Mouse (Mus musculus) limb, embryonic 12.5 days (tissue): ENCODE measurements around the gene Sept9. TPM values are rescaled to one million over a fixed set of nuclear protein-coding genes. Genes with fewer than 3 reads are reported as not detected.
A peak's percentile ranks its signal among the peaks of the same experiment; 100 is the strongest.

Experiments
- ATAC-seq: fragments of 200-750 bp; cut with Nextera tagmentation; 2 replicates; pipeline ENCODE4 v1.8.0; 2017; ENCODE audit warnings: low read depth, moderate TSS enrichment; ENCODE audit not compliant: insufficient number of reproducible peaks, insufficient read depth, low FRiP score, low TSS enrichment
- H3K27ac ChIP-seq: fragments of 300-500 bp; sonication (generic); 2 replicates; pipeline ENCODE4 v1.5.1; 2016; ENCODE audit warnings: mild to moderate bottlenecking, moderate library complexity
- H3K27me3 ChIP-seq: fragments of 300-500 bp; sonication (generic); 2 replicates; pipeline ENCODE4 v1.6.1; 2016; ENCODE audit warnings: mild to moderate bottlenecking, moderate library complexity
- H3K36me3 ChIP-seq: fragments of 300-500 bp; sonication (generic); 2 replicates; pipeline ENCODE4 v1.6.1; 2016; ENCODE audit warnings: mild to moderate bottlenecking, moderate library complexity
- H3K4me1 ChIP-seq: fragments of 300-500 bp; sonication (generic); replicated peaks from 2 replicates; pipeline ENCODE4 v1.6.1; 2016
- H3K4me2 ChIP-seq: fragments of 300-500 bp; sonication (generic); 2 replicates; pipeline ENCODE4 v1.6.1; 2016; ENCODE audit warnings: mild to moderate bottlenecking, moderate library complexity
- H3K4me3 ChIP-seq: fragments of 300-500 bp; sonication (generic); replicated peaks from 2 replicates; pipeline ENCODE4 v1.5.1; 2016; ENCODE audit warnings: mild to moderate bottlenecking
- H3K9ac ChIP-seq: fragments of 300-500 bp; sonication (generic); replicated peaks from 2 replicates; pipeline ENCODE4 v1.6.1; 2016; ENCODE audit warnings: mild to moderate bottlenecking, moderate library complexity
- H3K9me3 ChIP-seq: fragments of 300-500 bp; sonication (generic); 2 replicates; pipeline ENCODE4 v1.6.1; 2016; ENCODE audit warnings: mild to moderate bottlenecking, moderate library complexity
- WGBS: fragments of 180-500 bp; shearing (Covaris S2); methylation state at CpG from one replicate; pipeline ENCODE4 v1.1.7; 2016; 5-methylcytosine and 5-hydroxymethylcytosine counted together
- polyA plus RNA-seq: library from polyadenylated mRNA; unstranded; fragments of >200 nt; fragmentation: Nextera tagmentation; extraction: Ambion mirVana; gene quantifications from 2 replicates; pipeline ENCODE4 v1.2.1, GENCODE M21; 2016

Sept9 gene
- polyA plus RNA-seq, 1 experiment from 2014 or later = 234 TPM

- Histone ChIP-seq H3K4me3 (no peak overlapping the region), H3K9ac (no peak overlapping the region), H3K27me3 (peaks cover 43% of the 10 kb centered on the region), H3K4me1 (peaks cover 33% of the 10 kb centered on the region), H3K36me3 (no peaks in the 10 kb centered on the region), H3K9me3 (no peaks in the 10 kb centered on the region), H3K4me2 (no peak overlapping the region), H3K27ac (no peak overlapping the region)
- 28% methylated on average over 7 of the region's 7 CpGs for WGBS
- no peak for ATAC-seq
Observed at GRCm38 (mm10) chr11:117390774-117391534, 191.5 kb downstream of the Sept9 start.

DNA sequence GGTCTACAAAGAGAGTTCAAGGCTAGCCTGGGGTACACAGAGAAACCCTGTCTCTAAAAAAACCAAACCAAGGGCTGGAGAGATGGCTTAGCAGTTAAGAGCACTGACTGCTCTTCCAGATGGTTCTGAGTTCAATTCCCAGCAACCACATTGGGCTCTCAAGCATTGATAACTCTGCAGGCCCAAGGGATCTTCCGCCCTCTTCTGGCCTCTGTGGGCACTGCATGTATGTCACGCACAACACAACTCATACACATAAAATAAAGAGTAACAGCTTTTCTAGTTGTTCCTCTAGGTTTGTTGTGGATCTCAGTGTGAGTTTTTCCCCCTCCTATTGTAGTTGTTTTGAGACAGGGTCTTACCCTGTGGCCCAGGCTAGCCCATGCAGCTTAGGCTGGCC is 192.8 kb downstream of the Sept9 start:
- 69% methylated on average over 2 of the region's 2 CpGs for WGBS
- Histone ChIP-seq H3K4me2 (no peak overlapping the region), H3K9ac (no peak overlapping the region), H3K4me3 (no peak overlapping the region), H3K27me3 (peaks cover 43% of the 10 kb centered on the region), H3K9me3 (no peaks in the 10 kb centered on the region), H3K27ac (no peak overlapping the region), H3K4me1 (peaks cover 31% of the 10 kb centered on the region), H3K36me3 (no peaks in the 10 kb centered on the region)
- no peak for ATAC-seq

GRCm38 (mm10) chr11:117393715-117394114 is 194.3 kb downstream of the Sept9 start:
- Histone ChIP-seq H3K9me3 (no peaks in the 10 kb centered on the region), H3K4me1 (peaks cover 31% of the 10 kb centered on the region), H3K27me3 (peaks cover 57% of the 10 kb centered on the region), H3K27ac (no peak overlapping the region), H3K9ac (no peak overlapping the region), H3K4me3 (no peak overlapping the region), H3K36me3 (no peaks in the 10 kb centered on the region), H3K4me2 (0 out of 2 replicates have a peak overlapping the region, but pooled peaks have one; percentile 68)
- no peak for ATAC-seq
- 65% methylated on average over 4 of the region's 4 CpGs for WGBS

- H3K9me3 ChIP-seq = no peaks in the 10 kb centered on the region
- H3K9ac ChIP-seq = peak overlapping the region; percentile 47
- H3K27me3 ChIP-seq = peaks cover 59% of the 10 kb centered on the region
- ATAC-seq = no peak
- peak overlapping the region; percentile 68 for H3K4me2 ChIP-seq
- no peak overlapping the region for H3K27ac ChIP-seq
- WGBS = under 1% methylated on average over 34 of the region's 34 CpGs
- no peaks in the 10 kb centered on the region for H3K36me3 ChIP-seq
- H3K4me1 ChIP-seq = peaks cover 31% of the 10 kb centered on the region
- peak overlapping the region; percentile 39 for H3K4me3 ChIP-seq
Observed at GRCm38 (mm10) chr11:117394230-117395137, 195.0 kb downstream of the Sept9 start.

GRCm38 (mm10) chr11:117395228-117395627 is 195.8 kb downstream of the Sept9 start:
- 4% methylated on average over 9 of the region's 9 CpGs for WGBS
- H3K4me3 ChIP-seq = peak overlapping the region; percentile 39

GRCm38 (mm10) chr11:117396929-117397328 is 197.5 kb downstream of the Sept9 start:
- H3K9ac ChIP-seq = no peak overlapping the region
- H3K4me2 ChIP-seq = no peak overlapping the region
- peaks cover 24% of the 10 kb centered on the region for H3K4me1 ChIP-seq
- 73% methylated on average over 3 of the region's 3 CpGs for WGBS
- no peak overlapping the region for H3K4me3 ChIP-seq
- H3K27ac ChIP-seq = no peak overlapping the region
- peaks cover 4% of the 10 kb centered on the region; the same call in 1 of the 2 replicates for H3K9me3 ChIP-seq
- no peaks in the 10 kb centered on the region for H3K36me3 ChIP-seq
- ATAC-seq = no peak
- H3K27me3 ChIP-seq = peaks cover 68% of the 10 kb centered on the region

More at GRCm38 (mm10) chr11:117395228-117395627, 195.8 kb downstream of the Sept9 start:
- Histone ChIP-seq H3K36me3 (no peaks in the 10 kb centered on the region), H3K27me3 (peaks cover 65% of the 10 kb centered on the region), H3K4me2 (peak overlapping the region; percentile 68), H3K9me3 (no peaks in the 10 kb centered on the region), H3K4me1 (peaks cover 31% of the 10 kb centered on the region), H3K27ac (no peak overlapping the region), H3K9ac (peak overlapping the region; percentile 47)
- no peak for ATAC-seq

DNA sequence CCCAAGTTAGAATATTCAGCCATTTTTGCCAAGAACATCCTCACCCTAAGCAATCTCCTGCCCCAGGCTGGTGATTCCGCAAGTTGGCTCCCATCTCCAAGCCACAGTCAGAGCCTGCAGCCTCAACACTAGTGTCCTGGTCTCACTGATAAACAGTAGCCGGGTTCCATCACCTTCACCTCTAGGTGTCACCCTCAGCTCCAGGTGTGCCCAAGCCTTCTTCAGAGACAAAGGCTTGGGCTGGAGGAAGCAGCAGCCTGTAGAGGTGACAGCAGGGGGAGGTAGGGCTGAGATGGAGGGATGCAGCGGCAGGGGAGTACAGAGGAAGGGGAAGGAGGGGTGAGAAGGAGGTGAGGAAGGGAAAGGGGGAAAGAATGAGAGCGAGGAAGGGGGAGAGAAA is 198.3 kb downstream of the Sept9 start:
- H3K27me3 ChIP-seq = peaks cover 68% of the 10 kb centered on the region
- no peak overlapping the region for H3K27ac ChIP-seq
- peaks cover 11% of the 10 kb centered on the region for H3K9me3 ChIP-seq
- no peak overlapping the region for H3K4me3 ChIP-seq
- no peak overlapping the region for H3K9ac ChIP-seq
- ATAC-seq = no peak
- 24% methylated on average over 4 of the region's 4 CpGs for WGBS
- H3K4me2 ChIP-seq = no peak overlapping the region
- no peaks in the 10 kb centered on the region for H3K36me3 ChIP-seq
- H3K4me1 ChIP-seq = peaks cover 24% of the 10 kb centered on the region

GRCm38 (mm10) chr11:117398191-117398590 is 198.7 kb downstream of the Sept9 start:
- no peak overlapping the region for H3K9ac ChIP-seq
- no peak overlapping the region for H3K27ac ChIP-seq
- 32% methylated on average over 7 of the region's 7 CpGs for WGBS
- H3K36me3 ChIP-seq = no peaks in the 10 kb centered on the region
- H3K9me3 ChIP-seq = peaks cover 11% of the 10 kb centered on the region
- no peak overlapping the region for H3K4me3 ChIP-seq
- H3K4me1 ChIP-seq = peaks cover 24% of the 10 kb centered on the region
- peaks cover 65% of the 10 kb centered on the region for H3K27me3 ChIP-seq
- no peak for ATAC-seq
- no peak overlapping the region for H3K4me2 ChIP-seq

DNA sequence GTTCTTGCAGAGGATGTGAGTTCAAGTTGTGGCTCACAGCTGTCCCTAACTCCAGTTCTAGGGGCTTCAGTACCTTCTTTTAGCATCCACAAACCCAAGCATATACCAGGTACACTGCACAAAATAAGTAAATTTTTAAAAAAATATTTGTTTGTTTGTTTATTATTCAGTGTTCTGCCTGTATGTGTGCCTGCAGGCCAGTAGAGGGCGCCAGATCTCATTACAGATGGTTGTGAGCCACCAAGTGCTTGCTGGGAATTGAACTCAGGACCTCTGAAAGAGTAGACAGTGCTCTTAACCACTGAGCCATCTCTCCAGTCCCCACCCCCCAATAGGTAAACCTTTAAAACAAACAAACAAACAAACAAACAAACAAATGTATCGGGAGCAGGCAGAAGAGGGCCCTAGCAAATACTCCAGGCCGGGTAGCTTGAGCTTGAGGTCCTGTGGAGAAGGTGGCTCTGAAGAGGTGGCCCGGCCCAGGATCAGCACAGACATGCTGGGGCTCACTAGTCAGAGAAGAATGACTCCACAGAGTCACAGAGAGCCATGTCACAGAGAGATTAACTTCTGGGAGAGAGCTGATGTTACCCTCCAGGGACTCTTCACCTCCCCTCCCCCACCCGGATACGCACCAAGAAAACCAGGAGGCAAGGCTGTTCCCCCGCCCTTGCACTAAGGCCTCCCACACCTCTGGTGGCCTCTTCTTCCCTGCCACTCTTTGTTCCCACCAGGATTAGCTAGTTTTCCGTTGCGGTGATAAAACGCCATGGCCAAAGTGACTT is 202.3 kb downstream of the Sept9 start:
- Histone ChIP-seq H3K27me3 (peaks cover 43% of the 10 kb centered on the region), H3K9me3 (peaks cover 11% of the 10 kb centered on the region), H3K4me1 (peaks cover 23% of the 10 kb centered on the region), H3K27ac (no peak overlapping the region), H3K36me3 (no peaks in the 10 kb centered on the region), H3K4me3 (no peak overlapping the region), H3K4me2 (no peak overlapping the region), H3K9ac (no peak overlapping the region)
- no peak for ATAC-seq
- 90% methylated on average over 10 of the region's 10 CpGs for WGBS

GRCm38 (mm10) chr11:117402550-117402949 is 203.1 kb downstream of the Sept9 start:
- Histone ChIP-seq H3K9me3 (peaks cover 11% of the 10 kb centered on the region), H3K36me3 (no peaks in the 10 kb centered on the region), H3K9ac (no peak overlapping the region), H3K4me1 (peaks cover 27% of the 10 kb centered on the region), H3K27me3 (peaks cover 38% of the 10 kb centered on the region), H3K4me3 (no peak overlapping the region), H3K4me2 (no peak overlapping the region), H3K27ac (no peak overlapping the region)
- no peak for ATAC-seq
- WGBS = 73% methylated on average over 11 of the region's 11 CpGs

- 88% methylated on average over 6 of the region's 6 CpGs for WGBS
- H3K9me3 ChIP-seq = peaks cover 11% of the 10 kb centered on the region
- H3K4me2 ChIP-seq = no peak overlapping the region
- peaks cover 33% of the 10 kb centered on the region for H3K27me3 ChIP-seq
- no peaks in the 10 kb centered on the region for H3K36me3 ChIP-seq
- no peak overlapping the region for H3K27ac ChIP-seq
- ATAC-seq = no peak
- H3K4me1 ChIP-seq = peaks cover 31% of the 10 kb centered on the region
- H3K9ac ChIP-seq = no peak overlapping the region
- H3K4me3 ChIP-seq = no peak overlapping the region
Observed at GRCm38 (mm10) chr11:117403073-117403472, 203.6 kb downstream of the Sept9 start.
